Mouse (Mus musculus): ENCODE data around the gene Rxrb. TPM values are rescaled to one million over a fixed set of nuclear protein-coding genes. Genes with fewer than 3 reads are reported as not detected.

Rxrb gene
- total and polyA plus RNA-seq, 2 experiments from 2014 or later: 28.4 to 29.4 TPM

- TF ChIP-seq EP300 (IDR thresholded peaks at IDR 0.05; ENCODE audit: low read depth) (peak; percentile 33; the same call in 1 of the 2 replicates), CTCF (IDR thresholded peaks at IDR 0.05; ENCODE audit: low read depth) (no peak)
Measured at GRCm38 (mm10) chr17:34038878-34039561, 7.4 kb downstream of the Rxrb start, which contains the start of gene Col11a2. Gene Col11a2, plus strand, starts transcription at chr17:34039437.

GRCm38 (mm10) chr17:34039562-34040450, 8.2 kb downstream of the Rxrb start:
- TF ChIP-seq CTCF (IDR thresholded peaks at IDR 0.05; ENCODE audit: low read depth): no peak
- H3K9ac ChIP-seq (replicated peaks; ENCODE audit: low read depth, low read length): no peak overlapping the region
- DNase-seq (ENCODE audit: low spot score) (no peak), ATAC-seq (ENCODE audit: insufficient read depth, low read depth) (peak; percentile 15; the same call in 1 of the 2 replicates)
- peaks cover 21% of the 10 kb centered on the region for H3K27me3 ChIP-seq (ENCODE audit: control insufficient read depth, insufficient read depth, low read length)
- no peak overlapping the region for H3K27ac ChIP-seq (ENCODE audit: low read depth)
- H3K4me1 ChIP-seq (ENCODE audit: control insufficient read depth, insufficient read depth): peaks cover 20% of the 10 kb centered on the region
- peaks cover 32% of the 10 kb centered on the region for H3K36me3 ChIP-seq (replicated peaks; ENCODE audit: control insufficient read depth, insufficient read depth, low read length)
- H3K4me2 ChIP-seq (ENCODE audit: low read depth, low read length): peak overlapping the region; percentile 34; the same call in 1 of the 2 replicates
- H3K9me3 ChIP-seq (replicated peaks; ENCODE audit: control insufficient read depth, low read length): no peaks in the 10 kb centered on the region
- 19% methylated on average over 17 of the region's 17 CpGs for whole genome bisulfite sequencing
- no peak overlapping the region for H3K4me3 ChIP-seq (ENCODE audit: low read depth, low read length)

More at GRCm38 (mm10) chr17:34038878-34039561, 7.4 kb downstream of the Rxrb start, which contains the start of gene Col11a2:
- H3K9ac ChIP-seq (replicated peaks; ENCODE audit: low read depth, low read length): no peak within 1 kb of the TSS
- no peak within 1 kb of the TSS for H3K27ac ChIP-seq (ENCODE audit: low read depth)
- no peaks in the 10 kb centered on the region for H3K9me3 ChIP-seq (replicated peaks; ENCODE audit: control insufficient read depth, low read length)
- peaks cover 20% of the 10 kb centered on the region for H3K4me1 ChIP-seq (ENCODE audit: control insufficient read depth, insufficient read depth)
- peaks cover 39% of the 10 kb centered on the region for H3K36me3 ChIP-seq (replicated peaks; ENCODE audit: control insufficient read depth, insufficient read depth, low read length)
- peaks cover 21% of the 10 kb centered on the region for H3K27me3 ChIP-seq (ENCODE audit: control insufficient read depth, insufficient read depth, low read length)
- WGBS: 8% methylated on average over 28 of the region's 28 CpGs
- peak within 1 kb of the TSS; percentile 15 for H3K4me3 ChIP-seq (ENCODE audit: low read depth, low read length)
- H3K4me2 ChIP-seq (ENCODE audit: low read depth, low read length): peak within 1 kb of the TSS; percentile 34
- DNase-seq (ENCODE audit: low spot score) (no peak), ATAC-seq (ENCODE audit: insufficient read depth, low read depth) (peak; percentile 4; the same call in 1 of the 2 replicates)

- Histone ChIP-seq H3K36me3 (replicated peaks; ENCODE audit: control insufficient read depth, insufficient read depth, low read length) (no peaks in the 10 kb centered on the region), H3K27me3 (ENCODE audit: control insufficient read depth, insufficient read depth, low read length) (peaks cover 14% of the 10 kb centered on the region), H3K4me2 (ENCODE audit: low read depth, low read length) (no peak overlapping the region), H3K9ac (replicated peaks; ENCODE audit: low read depth, low read length) (no peak overlapping the region), H3K27ac (ENCODE audit: low read depth) (no peak overlapping the region), H3K4me1 (ENCODE audit: control insufficient read depth, insufficient read depth) (no peaks in the 10 kb centered on the region), H3K4me3 (ENCODE audit: low read depth, low read length) (no peak overlapping the region), H3K9me3 (replicated peaks; ENCODE audit: control insufficient read depth, low read length) (peaks cover 5% of the 10 kb centered on the region)
- 72% methylated on average over 14 of the region's 14 CpGs for WGBS
- no peak for TF ChIP-seq EP300 (IDR thresholded peaks at IDR 0.05; ENCODE audit: low read depth)
- TF ChIP-seq CTCF (IDR thresholded peaks at IDR 0.05; ENCODE audit: low read depth): no peak
- DNase-seq (ENCODE audit: low spot score): no peak
- no peak for ATAC-seq (ENCODE audit: insufficient read depth, low read depth)
Measured at GRCm38 (mm10) chr17:34045941-34046340, 14.3 kb downstream of the Rxrb start.

GRCm38 (mm10) chr17:34047404-34048050, 15.9 kb downstream of the Rxrb start:
- peaks cover 5% of the 10 kb centered on the region for H3K9me3 ChIP-seq (replicated peaks; ENCODE audit: control insufficient read depth, low read length)
- H3K4me2 ChIP-seq (ENCODE audit: low read depth, low read length): no peak overlapping the region
- DNase-seq (ENCODE audit: low spot score) (no peak), ATAC-seq (ENCODE audit: insufficient read depth, low read depth) (no peak)
- 89% methylated on average over 5 of the region's 5 CpGs for WGBS
- H3K27me3 ChIP-seq (ENCODE audit: control insufficient read depth, insufficient read depth, low read length): no peaks in the 10 kb centered on the region; the same call in 1 of the 2 replicates
- no peak overlapping the region for H3K27ac ChIP-seq (ENCODE audit: low read depth)
- no peak overlapping the region for H3K4me3 ChIP-seq (ENCODE audit: low read depth, low read length)
- no peaks in the 10 kb centered on the region for H3K4me1 ChIP-seq (ENCODE audit: control insufficient read depth, insufficient read depth)
- TF ChIP-seq CTCF (IDR thresholded peaks at IDR 0.05; ENCODE audit: low read depth) (no peak), EP300 (IDR thresholded peaks at IDR 0.05; ENCODE audit: low read depth) (no peak)
- no peaks in the 10 kb centered on the region for H3K36me3 ChIP-seq (replicated peaks; ENCODE audit: control insufficient read depth, insufficient read depth, low read length)
- H3K9ac ChIP-seq (replicated peaks; ENCODE audit: low read depth, low read length): no peak overlapping the region

GRCm38 (mm10) chr17:34057224-34057623, 25.6 kb downstream of the Rxrb start:
- Histone ChIP-seq H3K36me3 (replicated peaks; ENCODE audit: control insufficient read depth, insufficient read depth, low read length) (no peaks in the 10 kb centered on the region), H3K4me3 (ENCODE audit: low read depth, low read length) (no peak overlapping the region), H3K27me3 (ENCODE audit: control insufficient read depth, insufficient read depth, low read length) (no peaks in the 10 kb centered on the region), H3K9me3 (replicated peaks; ENCODE audit: control insufficient read depth, low read length) (no peaks in the 10 kb centered on the region), H3K4me1 (ENCODE audit: control insufficient read depth, insufficient read depth) (no peaks in the 10 kb centered on the region), H3K4me2 (ENCODE audit: low read depth, low read length) (no peak overlapping the region), H3K9ac (replicated peaks; ENCODE audit: low read depth, low read length) (no peak overlapping the region), H3K27ac (ENCODE audit: low read depth) (no peak overlapping the region)
- TF ChIP-seq EP300 (IDR thresholded peaks at IDR 0.05; ENCODE audit: low read depth) (no peak), CTCF (IDR thresholded peaks at IDR 0.05; ENCODE audit: low read depth) (no peak)
- DNase-seq (ENCODE audit: low spot score) (no peak), ATAC-seq (ENCODE audit: insufficient read depth, low read depth) (no peak)
- 60% methylated on average over 7 of the region's 7 CpGs for WGBS
